Mouse (Mus musculus): ENCODE measurements around the gene Dnaja3.

DNA sequence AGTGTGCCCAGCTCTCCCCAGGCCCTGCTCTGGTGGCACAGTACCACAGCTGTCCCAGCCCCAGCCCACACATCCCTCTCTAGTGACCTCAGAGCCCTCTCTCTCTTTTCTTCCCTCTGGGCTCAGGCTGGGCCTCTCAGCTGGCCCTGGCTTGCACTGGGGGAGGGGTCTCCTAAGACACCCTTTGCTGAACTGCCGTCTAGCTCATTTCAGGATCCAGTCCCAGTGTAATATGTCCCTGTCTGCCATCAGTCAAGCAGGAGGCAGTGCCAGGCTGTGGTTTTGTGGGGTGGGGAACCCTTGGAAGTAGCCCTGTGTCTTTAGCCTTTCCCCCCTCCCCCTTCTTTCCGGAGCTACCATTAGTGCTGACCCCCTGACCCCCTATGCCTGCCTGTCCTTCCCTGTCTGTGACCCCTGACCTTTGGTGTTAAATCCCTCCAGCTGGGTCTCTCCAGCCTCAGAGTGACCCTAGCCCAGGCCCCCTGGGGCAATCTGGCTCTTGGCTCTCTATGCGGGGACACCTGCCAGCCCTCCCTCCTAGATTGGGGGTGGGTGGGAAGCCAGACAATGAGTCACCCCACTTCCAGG lies 43.6 kb upstream of the Dnaja3 start:
- TF ChIP-seq CTCF (IDR thresholded peaks at IDR 0.05; ENCODE audit: control insufficient read depth, insufficient read depth, insufficient read length) (no peak), USF1 (IDR thresholded peaks at IDR 0.05; ENCODE audit: low read depth) (no peak), MYOD1 (IDR thresholded peaks at IDR 0.05; ENCODE audit: control insufficient read depth, insufficient read length, low read depth) (no peak), MAX (IDR thresholded peaks at IDR 0.05) (no peak), MYOG (IDR thresholded peaks at IDR 0.05; ENCODE audit: control insufficient read depth, extremely low read depth, insufficient read length) (no peak), CEBPB (IDR thresholded peaks at IDR 0.05; ENCODE audit: low read depth) (no peak)

Data from C2C12 (cell line).